ENCODE assay signal across 16 mouse cellular contexts in genomic region chr19:6500636-6501025, GRCm38 (mm10). TPM values are rescaled to one million over a fixed set of nuclear protein-coding genes. Genes with fewer than 3 reads are reported as not detected.
DNase-seq lines count a peak whose midpoint lies in the region; ATAC-seq and TF ChIP-seq lines count a peak whose summit lies in the region.
"Had no signal": no experiment of that assay in that cellular context is flagged by ENCODE, and none has a peak within 500 bp of the region (broad histone marks: within the 10 kb centered on the region; RNA-seq: fewer than 3 reads in every experiment).

No protein-coding gene starts in this region.

- ATAC-seq in hindbrain, embryonic 11.5 days (ENCODE audit: low FRiP score), result no peak
- ATAC-seq in midbrain, embryonic 14.5 days (ENCODE audit: low FRiP score, low TSS enrichment), result no peak
- no peak for ATAC-seq in liver, embryonic 11.5 days (replicated peaks; ENCODE audit: low FRiP score)

- no peaks in the 10 kb centered on the region for H3K9me3 ChIP-seq in hindbrain, embryonic 11.5 days (ENCODE audit: control insufficient read depth, low read length)
- H3K9me3 ChIP-seq in midbrain, embryonic 14.5 days (ENCODE audit: control insufficient read depth, low read length), result no peaks in the 10 kb centered on the region
- no peaks in the 10 kb centered on the region for H3K9me3 ChIP-seq in liver, embryonic 11.5 days (ENCODE audit: control insufficient read depth, low read length)
- H3K9me3 ChIP-seq: heart, embryonic 13.5 days; limb, embryonic 10.5 days; liver, embryonic 15.5 days; megakaryocyte, embryonic 14.5 days had no signal

- peak overlapping the region; percentile 93 for H3K4me2 ChIP-seq in hindbrain, embryonic 11.5 days (replicated peaks; ENCODE audit: low read depth, low read length)
- peak overlapping the region; percentile 85 for H3K4me2 ChIP-seq in midbrain, embryonic 14.5 days (ENCODE audit: low read length)
- H3K4me2 ChIP-seq in liver, embryonic 11.5 days, result no peak overlapping the region
- H3K4me2 ChIP-seq: heart, embryonic 13.5 days; liver, embryonic 15.5 days had no signal

- TF ChIP-seq POLR2A in cortical plate, adult 2 months (IDR thresholded peaks at IDR 0.05; ENCODE audit: extremely low read depth, insufficient read depth, low read length), result 0 out of 2 replicates have a peak, but pooled peaks have one; percentile 11

- no peak for TF ChIP-seq CTCF in cortical plate, adult 2 months (IDR thresholded peaks at IDR 0.05; ENCODE audit: extremely low read depth, insufficient read depth, low read length)

- peak; percentile 45 for DNase-seq in MN1 (ENCODE audit: low spot score)
- no peak for DNase-seq in hindbrain, embryonic 11.5 days (ENCODE audit: low spot score)
- DNase-seq in midbrain, embryonic 14.5 days, result no peak
- DNase-seq in liver, embryonic 11.5 days (ENCODE audit: low spot score), result no peak
- no peak for DNase-seq in thymus, postnatal 0 days (ENCODE audit: low spot score)
- no peak for DNase-seq in layer of hippocampus, postnatal 36 days
- DNase-seq: adrenal gland, adult 2 months; gastrocnemius, postnatal 36 days; layer of hippocampus, adult 9-11 months had no signal

- H3K27me3 ChIP-seq in hindbrain, embryonic 11.5 days (ENCODE audit: control insufficient read depth, insufficient read depth, low read length), result peaks cover 14% of the 10 kb centered on the region
- no peaks in the 10 kb centered on the region for H3K27me3 ChIP-seq in midbrain, embryonic 14.5 days (ENCODE audit: control insufficient read depth, insufficient read depth, low read length)
- peaks cover 100% of the 10 kb centered on the region for H3K27me3 ChIP-seq in liver, embryonic 11.5 days (replicated peaks; ENCODE audit: control insufficient read depth, insufficient read depth, low read length)

- H3K36me3 ChIP-seq in hindbrain, embryonic 11.5 days (ENCODE audit: control insufficient read depth, insufficient read depth, low read length), result no peaks in the 10 kb centered on the region
- H3K36me3 ChIP-seq in midbrain, embryonic 14.5 days (ENCODE audit: control insufficient read depth, insufficient read depth, low read length), result peaks cover 12% of the 10 kb centered on the region
- no peaks in the 10 kb centered on the region for H3K36me3 ChIP-seq in liver, embryonic 11.5 days (ENCODE audit: control insufficient read depth, insufficient read depth, low read length)
- H3K36me3 ChIP-seq: heart, embryonic 13.5 days; limb, embryonic 10.5 days; liver, embryonic 15.5 days had no signal

- H3K4me3 ChIP-seq in cortical plate, adult 2 months (ENCODE audit: insufficient read depth, low read length), result peak overlapping the region; percentile 84
- peak overlapping the region; percentile 78 for H3K4me3 ChIP-seq in hindbrain, embryonic 11.5 days (ENCODE audit: low read depth, low read length)
- H3K4me3 ChIP-seq in midbrain, embryonic 14.5 days (replicated peaks; ENCODE audit: low read depth, low read length), result peak overlapping the region; percentile 91
- no peak overlapping the region for H3K4me3 ChIP-seq in liver, embryonic 11.5 days (ENCODE audit: low read depth, low read length)
- H3K4me3 ChIP-seq: heart, embryonic 13.5 days; limb, embryonic 10.5 days; liver, embryonic 15.5 days; megakaryocyte, embryonic 14.5 days had no signal

- WGBS in hindbrain, embryonic 11.5 days, result 67% methylated on average over 2 of the region's 2 CpGs
- 25% methylated on average over 2 of the region's 2 CpGs for WGBS in midbrain, embryonic 14.5 days
- WGBS in liver, embryonic 11.5 days, result 48% methylated on average over 2 of the region's 2 CpGs

- H3K9ac ChIP-seq in hindbrain, embryonic 11.5 days (ENCODE audit: low read depth, low read length), result peak overlapping the region; percentile 95; the same call in 1 of the 2 replicates
- peak overlapping the region; percentile 97 for H3K9ac ChIP-seq in midbrain, embryonic 14.5 days (replicated peaks; ENCODE audit: low read length)
- no peak overlapping the region for H3K9ac ChIP-seq in liver, embryonic 11.5 days (ENCODE audit: low read depth, low read length)
- H3K9ac ChIP-seq: heart, embryonic 13.5 days; liver, embryonic 15.5 days had no signal

- H3K4me1 ChIP-seq in cortical plate, adult 2 months (ENCODE audit: control insufficient read depth, insufficient read depth, low read length), result peaks cover 8% of the 10 kb centered on the region
- H3K4me1 ChIP-seq in hindbrain, embryonic 11.5 days (replicated peaks; ENCODE audit: control insufficient read depth, insufficient read depth, low read length), result peaks cover 4% of the 10 kb centered on the region; the same call in 1 of the 2 replicates
- peaks cover 67% of the 10 kb centered on the region for H3K4me1 ChIP-seq in midbrain, embryonic 14.5 days (ENCODE audit: control insufficient read depth, insufficient read depth, low read length)
- peaks cover 8% of the 10 kb centered on the region; the same call in 1 of the 2 replicates for H3K4me1 ChIP-seq in liver, embryonic 11.5 days (replicated peaks; ENCODE audit: control insufficient read depth, insufficient read depth, low read length)

- H3K27ac ChIP-seq in cortical plate, adult 2 months (ENCODE audit: insufficient read depth, low read length), result peak overlapping the region; percentile 16; the same call in 1 of the 2 replicates
- H3K27ac ChIP-seq in hindbrain, embryonic 11.5 days (ENCODE audit: low read depth, low read length), result no peak overlapping the region
- peak overlapping the region; percentile 94 for H3K27ac ChIP-seq in midbrain, embryonic 14.5 days (replicated peaks; ENCODE audit: low read depth, low read length)
- H3K27ac ChIP-seq in liver, embryonic 11.5 days (ENCODE audit: low read depth, low read length), result no peak overlapping the region
- H3K27ac ChIP-seq: heart, embryonic 13.5 days; limb, embryonic 10.5 days; liver, embryonic 15.5 days; stomach, postnatal 0 days had no signal

RNA-seq across cellular contexts. Expression of gene Slc22a12, which starts 42.2 kb away (rescaled TPM):
- polyA plus RNA-seq in cortical plate, adult 2 months (2012; rRNA removed), result 0.15 and 0.38 TPM in 2 replicates
- not detected in 2 replicates for polyA plus RNA-seq in hindbrain, embryonic 11.5 days (2014; fragmentation: Nextera tagmentation; extraction: Ambion mirVana)
- polyA plus RNA-seq in midbrain, embryonic 14.5 days (2014; fragmentation: Nextera tagmentation; extraction: Ambion mirVana), result not detected in 2 replicates
- not detected in 2 replicates for polyA plus RNA-seq in liver, embryonic 11.5 days (2014; fragmentation: Nextera tagmentation; extraction: Ambion mirVana)
- polyA plus RNA-seq in thymus, postnatal 0 days (2015; fragmentation: Nextera tagmentation; extraction: Ambion mirVana), result not detected in 2 replicates
- total RNA-seq in layer of hippocampus, postnatal 36 days (2021), result under 1 TPM; 0.40 to 0.71 TPM
- total RNA-seq: gastrocnemius, postnatal 36 days had no signal
- polyA plus RNA-seq: heart, embryonic 13.5 days; limb, embryonic 10.5 days; liver, embryonic 15.5 days; stomach, postnatal 0 days; urinary bladder, adult 2 months had no signal

Comparison
In these comparisons a context has a peak if more than half of its experiments do, and no peak if none do; other contexts are left out.
1. H3K27ac ChIP-seq: peak in cortical plate, adult 2 months (single experiment) and midbrain, embryonic 14.5 days (single experiment); none in hindbrain, embryonic 11.5 days (single experiment) and liver, embryonic 11.5 days (single experiment).